Mouse (Mus musculus) heart, adult 2 months (tissue): ENCODE measurements around the gene Ppp1r37.

ENCODE experiments used
- CTCF ChIP-seq: fragments of 200-600 bp; IDR thresholded peaks from 2 replicates; pipeline ENCODE4 v1.8.1; 2022; ENCODE audit warnings: antibody characterized with exemption, mild to moderate bottlenecking, moderate library complexity
- POLR2A ChIP-seq: fragments of 200-500 bp; IDR thresholded peaks from 2 replicates; pipeline ENCODE4 v1.6.1; 2011; ENCODE audit warnings: mild to moderate bottlenecking, low read depth, low read length, control low read depth; ENCODE audit not compliant: insufficient read depth

- no peak for TF ChIP-seq CTCF
- no peak for TF ChIP-seq POLR2A
Measured at GRCm38 (mm10) chr7:19563884-19564283, 1.0 kb upstream of the Ppp1r37 start.
